Mouse (Mus musculus): ENCODE data around the gene Adrb1. TPM values are rescaled to one million over a fixed set of nuclear protein-coding genes. Genes with fewer than 3 reads are reported as not detected.

Adrb1 gene
- polyA plus RNA-seq, 1 experiment: 0.60 TPM

DNA sequence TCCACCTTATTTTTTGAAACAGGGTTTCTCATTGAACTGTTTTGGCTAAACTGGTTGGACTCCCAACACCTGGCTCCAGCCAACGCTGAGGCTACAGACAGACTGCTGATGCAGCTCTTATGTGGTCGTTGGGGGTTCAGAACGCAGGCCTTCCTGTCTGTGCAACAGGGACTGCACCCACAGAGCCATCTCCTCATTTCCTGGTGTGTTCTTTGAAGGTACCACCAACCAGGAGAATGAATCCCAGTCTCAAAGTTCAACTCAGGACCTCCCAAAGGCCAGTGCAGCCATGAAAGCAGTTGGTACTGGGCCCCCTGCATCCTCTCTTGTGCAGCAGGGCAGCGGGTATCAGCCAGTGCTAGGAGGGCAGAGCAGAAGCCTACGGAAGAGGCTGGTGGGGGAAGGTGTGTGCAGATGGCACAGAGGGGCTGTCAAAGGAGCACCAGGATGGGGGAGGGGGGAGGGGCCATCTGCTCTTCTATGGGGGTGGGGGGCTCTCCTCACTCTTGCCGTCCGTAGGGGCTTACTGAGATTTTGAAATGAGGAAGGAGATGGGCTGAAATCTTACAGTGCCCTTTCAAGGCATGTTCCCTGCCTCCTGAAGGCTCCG is 34.9 kb upstream of the Adrb1 start:
- no peaks in the 10 kb centered on the region for H3K36me3 ChIP-seq (ENCODE audit: control insufficient read depth, insufficient read depth)
- H3K4me3 ChIP-seq: no peak overlapping the region
- no peaks in the 10 kb centered on the region for H3K27me3 ChIP-seq (ENCODE audit: control insufficient read depth, insufficient read depth, insufficient read length)
- TF ChIP-seq TCF3 (IDR thresholded peaks at IDR 0.05; ENCODE audit: insufficient read length, low read depth) (no peak), REST (IDR thresholded peaks at IDR 0.05; ENCODE audit: insufficient read depth, insufficient read length) (no peak), TCF12 (IDR thresholded peaks at IDR 0.05; ENCODE audit: insufficient read depth, poor library complexity, severe bottlenecking) (no peak)
- H3ac ChIP-seq (ENCODE audit: control insufficient read depth, insufficient read length): no peak overlapping the region
- H3K4me2 ChIP-seq (ENCODE audit: low read depth): no peak overlapping the region
- H3K79me2 ChIP-seq (ENCODE audit: control insufficient read depth, insufficient read depth): no peaks in the 10 kb centered on the region

DNA sequence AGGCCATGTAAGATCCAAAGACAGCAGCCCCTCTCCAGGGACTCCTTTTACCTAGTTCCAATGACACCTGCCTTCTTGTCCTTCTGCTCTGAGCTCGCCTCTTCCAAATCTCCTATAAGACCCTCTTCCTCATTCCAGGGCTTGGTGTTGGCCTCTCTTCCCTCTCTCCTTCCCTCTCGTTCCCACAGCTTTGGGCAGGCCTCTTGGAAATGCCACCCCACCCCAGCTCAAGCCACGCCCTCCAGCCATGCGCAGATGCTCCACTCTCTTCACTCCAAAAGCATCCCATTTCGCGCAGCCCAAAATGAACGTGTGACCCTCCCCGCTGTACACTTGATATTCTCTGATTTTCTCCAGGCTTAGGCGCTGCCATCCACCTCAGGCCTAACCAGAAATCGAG is 34.3 kb upstream of the Adrb1 start:
- Histone ChIP-seq H3ac (ENCODE audit: control insufficient read depth, insufficient read length) (no peak overlapping the region), H3K36me3 (ENCODE audit: control insufficient read depth, insufficient read depth) (no peaks in the 10 kb centered on the region), H3K4me3 (no peak overlapping the region), H3K4me2 (ENCODE audit: low read depth) (no peak overlapping the region), H3K79me2 (ENCODE audit: control insufficient read depth, insufficient read depth) (no peaks in the 10 kb centered on the region), H3K27me3 (ENCODE audit: control insufficient read depth, insufficient read depth, insufficient read length) (no peaks in the 10 kb centered on the region)
- TF ChIP-seq MYOD1 (IDR thresholded peaks at IDR 0.05; ENCODE audit: control insufficient read depth in 1 of 3, insufficient read length in 2 of 3, low read depth in 2 of 3) (no peak), USF1 (IDR thresholded peaks at IDR 0.05; ENCODE audit: low read depth) (no peak), E2F4 (IDR thresholded peaks at IDR 0.05; ENCODE audit: insufficient read depth) (no peak), REST (IDR thresholded peaks at IDR 0.05; ENCODE audit: insufficient read depth, insufficient read length) (no peak), POLR2A (IDR thresholded peaks at IDR 0.05; ENCODE audit: insufficient read length, low read depth) (no peak), MAX (IDR thresholded peaks at IDR 0.05; ENCODE audit: low read depth) (no peak), MYOG (IDR thresholded peaks at IDR 0.05; ENCODE audit: control insufficient read depth in 1 of 3, insufficient read depth in 1 of 3, insufficient read length in 2 of 3, low read depth in 2 of 3) (no peak), CEBPB (IDR thresholded peaks at IDR 0.05; ENCODE audit: insufficient read depth, poor library complexity, severe bottlenecking) (no peak), POLR2AphosphoS2 (IDR thresholded peaks at IDR 0.05; ENCODE audit: insufficient read length, low read depth) (no peak), TCF3 (IDR thresholded peaks at IDR 0.05; ENCODE audit: insufficient read length, low read depth) (no peak), SRF (IDR thresholded peaks at IDR 0.05; ENCODE audit: control insufficient read depth, insufficient read length, low read depth) (no peak)

DNA sequence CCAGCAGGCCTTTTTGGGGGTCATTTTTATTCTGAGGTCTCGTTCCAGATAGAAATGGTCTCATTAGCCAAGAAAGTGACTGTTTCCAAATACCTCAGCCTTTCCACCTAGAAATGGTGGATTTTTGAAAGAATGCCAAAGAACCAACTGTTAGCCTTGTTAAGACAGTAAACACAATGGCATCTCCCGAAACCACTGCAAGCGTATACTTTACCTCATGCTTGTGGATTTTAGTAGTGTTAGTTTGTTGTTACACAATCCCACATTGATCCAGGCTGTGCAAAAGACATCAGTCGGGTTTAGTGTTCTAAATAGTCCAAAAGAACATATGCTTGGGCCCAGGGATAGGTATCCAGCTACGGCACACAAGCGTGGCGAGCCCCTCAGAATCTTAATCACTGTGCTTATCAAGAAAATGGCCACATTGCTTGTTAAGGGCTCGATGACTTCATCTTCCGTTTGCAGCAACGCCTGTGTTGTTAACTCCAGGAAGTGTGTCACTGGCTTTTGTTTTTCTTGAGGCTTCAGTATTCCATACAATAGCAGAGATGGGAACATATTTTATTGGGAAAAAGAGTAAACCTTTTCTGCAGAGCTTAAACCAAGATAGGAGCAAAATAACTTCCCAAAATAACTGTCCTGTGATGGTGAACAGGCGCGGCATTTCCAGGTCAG is 33.2 kb upstream of the Adrb1 start:
- Histone ChIP-seq H3K36me3 (ENCODE audit: control insufficient read depth, insufficient read depth) (no peaks in the 10 kb centered on the region), H3K4me3 (no peak overlapping the region), H3K27me3 (ENCODE audit: control insufficient read depth, insufficient read depth, insufficient read length) (no peaks in the 10 kb centered on the region), H3K4me2 (ENCODE audit: low read depth) (peak overlapping the region; percentile 57), H3K79me2 (ENCODE audit: control insufficient read depth, insufficient read depth) (no peaks in the 10 kb centered on the region), H3ac (ENCODE audit: control insufficient read depth, insufficient read length) (no peak overlapping the region)
- no peak for TF ChIP-seq TCF3 (IDR thresholded peaks at IDR 0.05; ENCODE audit: insufficient read length, low read depth)
- TF ChIP-seq CEBPB (IDR thresholded peaks at IDR 0.05; ENCODE audit: insufficient read depth, poor library complexity, severe bottlenecking): peak; percentile 57

DNA sequence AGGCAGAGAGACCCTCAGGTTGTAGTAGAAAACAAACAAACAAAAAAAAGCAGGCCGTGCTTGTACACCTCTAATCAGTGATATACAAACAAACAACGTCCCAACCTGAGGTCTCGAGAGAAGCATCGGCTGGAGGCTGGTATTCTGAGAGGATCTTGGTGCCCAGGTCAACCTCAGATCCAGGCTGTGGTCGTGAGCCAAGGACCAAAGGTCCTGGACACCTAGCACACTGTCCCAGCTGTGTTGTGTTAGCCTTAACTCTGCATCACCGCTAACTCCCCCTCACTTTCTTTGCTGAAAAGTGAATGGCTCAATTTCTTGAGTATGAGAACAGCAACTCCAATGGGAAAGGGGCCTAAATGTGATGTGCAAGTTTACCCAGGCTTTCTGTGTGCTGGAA is 32.5 kb upstream of the Adrb1 start:
- Histone ChIP-seq H3K27me3 (ENCODE audit: control insufficient read depth, insufficient read depth, insufficient read length) (no peaks in the 10 kb centered on the region), H3ac (ENCODE audit: control insufficient read depth, insufficient read length) (no peak overlapping the region), H3K79me2 (ENCODE audit: control insufficient read depth, insufficient read depth) (no peaks in the 10 kb centered on the region), H3K4me3 (no peak overlapping the region), H3K4me2 (ENCODE audit: low read depth) (peak overlapping the region; percentile 57), H3K36me3 (ENCODE audit: control insufficient read depth, insufficient read depth) (no peaks in the 10 kb centered on the region)
- TF ChIP-seq MYOG (IDR thresholded peaks at IDR 0.05; ENCODE audit: control insufficient read depth in 1 of 3, insufficient read depth in 1 of 3, insufficient read length in 2 of 3, low read depth in 2 of 3) (no peak), POLR2A (IDR thresholded peaks at IDR 0.05; ENCODE audit: insufficient read length, low read depth) (no peak), CEBPB (IDR thresholded peaks at IDR 0.05; ENCODE audit: insufficient read depth, poor library complexity, severe bottlenecking) (no peak), TCF12 (IDR thresholded peaks at IDR 0.05; ENCODE audit: insufficient read depth, poor library complexity, severe bottlenecking) (no peak), MAX (IDR thresholded peaks at IDR 0.05; ENCODE audit: low read depth) (no peak), TCF3 (IDR thresholded peaks at IDR 0.05; ENCODE audit: insufficient read length, low read depth) (no peak), REST (IDR thresholded peaks at IDR 0.05; ENCODE audit: insufficient read depth, insufficient read length) (no peak)

DNA sequence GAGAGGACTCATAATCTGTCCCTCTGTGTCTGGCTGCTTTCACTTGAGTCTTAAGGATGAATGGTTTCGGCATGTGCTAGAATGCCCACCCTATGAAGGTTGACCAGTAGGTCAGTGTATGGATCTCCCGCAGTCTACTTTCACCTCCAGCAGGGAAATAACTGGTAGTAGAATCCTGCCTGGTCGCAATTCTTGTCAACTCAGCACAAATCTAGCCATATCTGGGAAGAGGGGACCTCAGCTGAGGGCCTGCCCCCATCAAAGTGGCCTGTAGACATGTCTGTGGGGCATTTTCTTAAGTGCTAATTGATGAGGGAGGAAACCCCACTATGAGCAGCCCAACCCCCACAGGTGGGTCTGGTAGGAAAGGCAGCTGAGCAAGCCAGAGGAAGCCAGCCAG is 30.9 kb upstream of the Adrb1 start:
- H3K36me3 ChIP-seq (ENCODE audit: control insufficient read depth, insufficient read depth): no peaks in the 10 kb centered on the region
- no peak overlapping the region for H3K4me3 ChIP-seq
- no peak for TF ChIP-seq MYOG (IDR thresholded peaks at IDR 0.05; ENCODE audit: control insufficient read depth in 1 of 3, insufficient read depth in 1 of 3, insufficient read length in 2 of 3, low read depth in 2 of 3)
- no peak for TF ChIP-seq POLR2AphosphoS2 (IDR thresholded peaks at IDR 0.05; ENCODE audit: insufficient read length, low read depth)
- no peak for TF ChIP-seq TCF12 (IDR thresholded peaks at IDR 0.05; ENCODE audit: insufficient read depth, poor library complexity, severe bottlenecking)
- TF ChIP-seq SRF (IDR thresholded peaks at IDR 0.05; ENCODE audit: control insufficient read depth, insufficient read length, low read depth): no peak
- TF ChIP-seq TCF3 (IDR thresholded peaks at IDR 0.05; ENCODE audit: insufficient read length, low read depth): no peak
- TF ChIP-seq MAX (IDR thresholded peaks at IDR 0.05; ENCODE audit: low read depth): no peak
- no peaks in the 10 kb centered on the region for H3K79me2 ChIP-seq (ENCODE audit: control insufficient read depth, insufficient read depth)
- no peaks in the 10 kb centered on the region for H3K27me3 ChIP-seq (ENCODE audit: control insufficient read depth, insufficient read depth, insufficient read length)
- H3K4me2 ChIP-seq (ENCODE audit: low read depth): no peak overlapping the region
- no peak overlapping the region for H3ac ChIP-seq (ENCODE audit: control insufficient read depth, insufficient read length)

All from myocyte (in vitro differentiated cells).